In the genomic region with DNA sequence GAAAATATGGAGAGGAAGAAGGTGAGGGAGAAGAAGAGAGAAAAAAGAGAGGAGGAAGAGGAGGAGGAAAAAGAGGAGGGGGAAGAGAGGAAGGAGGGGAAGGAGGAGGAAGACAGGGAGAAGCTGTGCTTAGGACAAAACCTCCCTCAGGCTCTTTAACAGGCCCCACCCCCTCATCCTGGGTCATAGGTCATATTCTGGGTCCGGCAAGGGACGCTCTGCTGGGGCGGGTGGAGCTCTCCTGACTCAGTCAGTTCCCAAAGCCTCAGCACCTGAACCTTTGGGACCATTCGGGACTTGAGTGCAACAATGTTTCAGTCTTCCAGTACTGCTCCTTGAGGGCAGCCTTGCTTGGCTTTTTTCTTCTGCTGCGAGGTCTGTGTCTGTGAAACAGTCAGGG, we compare ENCODE assay signal across 25 mouse cellular contexts.
A peak's percentile ranks its signal among the peaks of the same experiment; 100 is the strongest.
DNase-seq lines count a peak whose midpoint lies in the region; ATAC-seq and TF ChIP-seq lines count a peak whose summit lies in the region.
"Had no signal": no experiment of that assay in that cellular context is flagged by ENCODE, and none has a peak within 500 bp of the region (broad histone marks: within the 10 kb centered on the region; RNA-seq: fewer than 3 reads in every experiment).

No protein-coding gene starts in this region.

- 25% methylated on average over 5 of the region's 5 CpGs for WGBS in liver, postnatal 0 days (ENCODE audit: insufficient replicate concordance)
- 33% methylated on average over 5 of the region's 5 CpGs for WGBS in limb, embryonic 10.5 days

- peak; percentile 53; the same call in 1 of the 2 replicates for ATAC-seq in liver, postnatal 0 days
- ATAC-seq: activated CD4-positive, CD25-positive, alpha-beta regulatory T cell, adult 4 months; CD4-positive, CD25-positive, alpha-beta regulatory T cell, adult 4 months; forebrain, embryonic 13.5 days; forebrain, embryonic 15.5 days; forebrain, postnatal 0 days; Patski had no signal

- no peak for TF ChIP-seq EP300 in liver, postnatal 0 days (IDR thresholded peaks at IDR 0.05; ENCODE audit: low read depth)

- TF ChIP-seq CTCF in liver, postnatal 0 days (IDR thresholded peaks at IDR 0.05; ENCODE audit: low read depth): no peak

- no peaks in the 10 kb centered on the region for H3K27me3 ChIP-seq in liver, postnatal 0 days (ENCODE audit: insufficient read depth, low read length)
- peaks cover 19% of the 10 kb centered on the region; the same call in 1 of the 2 replicates for H3K27me3 ChIP-seq in limb, embryonic 10.5 days (ENCODE audit: low read depth, poor library complexity, severe bottlenecking)
- H3K27me3 ChIP-seq: embryonic facial prominence, embryonic 12.5 days; forebrain, embryonic 15.5 days had no signal

- H3K36me3 ChIP-seq in liver, postnatal 0 days (replicated peaks; ENCODE audit: insufficient read depth, low read length): no peaks in the 10 kb centered on the region
- no peaks in the 10 kb centered on the region for H3K36me3 ChIP-seq in limb, embryonic 10.5 days
- H3K36me3 ChIP-seq: embryonic facial prominence, embryonic 10.5 days; embryonic facial prominence, embryonic 12.5 days; forebrain, embryonic 15.5 days; G1E had no signal

- H3K4me2 ChIP-seq in liver, postnatal 0 days (ENCODE audit: low read depth, low read length): no peak overlapping the region
- H3K4me2 ChIP-seq: embryonic facial prominence, embryonic 12.5 days; forebrain, embryonic 13.5 days; forebrain, embryonic 15.5 days had no signal

- H3K4me3 ChIP-seq in liver, postnatal 0 days (ENCODE audit: low read depth, low read length): no peak overlapping the region
- H3K4me3 ChIP-seq in limb, embryonic 10.5 days: no peak overlapping the region
- H3K4me3 ChIP-seq: embryonic facial prominence, embryonic 10.5 days; embryonic facial prominence, embryonic 12.5 days; forebrain, embryonic 13.5 days; forebrain, embryonic 15.5 days had no signal

- peak; percentile 36 for DNase-seq in embryo, embryonic 10.5 days (ENCODE audit: low spot score)
- DNase-seq in embryo, embryonic 11 days: no peak
- DNase-seq in liver, postnatal 0 days: no peak
- DNase-seq in liver: no peak
- DNase-seq in R1 (ENCODE audit: low read depth, low spot score): peak; percentile 39
- DNase-seq in limb, embryonic 10.5 days (ENCODE audit: low spot score): no peak
- no peak for DNase-seq in heart, adult 9 months (ENCODE audit: low spot score in 2 of 2)
- DNase-seq: adrenal gland, adult 8-10 months; adrenal gland, postnatal 14 days; adrenal gland, postnatal 36 days; B cell, adult 2 months; cerebellum, adult 11-12 months; cerebellum, adult 2 months; cerebellum, adult 9-10 months; cerebellum, postnatal 10 days; cerebellum, postnatal 25 days; forebrain, postnatal 0 days had no signal

- H3K9ac ChIP-seq in liver, postnatal 0 days (replicated peaks): no peak overlapping the region
- H3K9ac ChIP-seq: embryonic facial prominence, embryonic 12.5 days; forebrain, embryonic 13.5 days; forebrain, embryonic 15.5 days; forebrain, postnatal 0 days had no signal

- H3K4me1 ChIP-seq in liver, postnatal 0 days (ENCODE audit: insufficient read depth): no peaks in the 10 kb centered on the region
- peaks cover 21% of the 10 kb centered on the region for H3K4me1 ChIP-seq in limb, embryonic 10.5 days
- H3K4me1 ChIP-seq: embryonic facial prominence, embryonic 12.5 days; forebrain, embryonic 15.5 days had no signal

- H3K9me3 ChIP-seq in liver, postnatal 0 days (ENCODE audit: low read length): no peaks in the 10 kb centered on the region
- no peaks in the 10 kb centered on the region for H3K9me3 ChIP-seq in limb, embryonic 10.5 days (replicated peaks)
- H3K9me3 ChIP-seq: embryonic facial prominence, embryonic 10.5 days; embryonic facial prominence, embryonic 12.5 days; forebrain, embryonic 13.5 days; forebrain, embryonic 15.5 days had no signal

- no peak overlapping the region for H3K27ac ChIP-seq in liver, postnatal 0 days (ENCODE audit: low read depth)
- peak overlapping the region; percentile 50; the same call in 1 of the 2 replicates for H3K27ac ChIP-seq in limb, embryonic 10.5 days
- H3K27ac ChIP-seq: embryonic facial prominence, embryonic 10.5 days; embryonic facial prominence, embryonic 12.5 days; forebrain, embryonic 13.5 days; forebrain, embryonic 15.5 days had no signal

Comparison
In these comparisons a context has a peak if more than half of its experiments do, and no peak if none do; other contexts are left out.
1. DNase-seq: peak in embryo, embryonic 10.5 days (single experiment) and R1 (single experiment); none in embryo, embryonic 11 days (single experiment), liver, postnatal 0 days (single experiment), liver (single experiment), limb, embryonic 10.5 days (single experiment) and heart, adult 9 months (0 of 2).